Mouse (Mus musculus): Measurements from ENCODE around the gene Hps1. TPM values are rescaled to one million over a fixed set of nuclear protein-coding genes. Genes with fewer than 3 reads are reported as not detected.

Hps1 gene
- total RNA-seq, 2 experiments from 2014 or later, result 7.5 to 12.3 TPM

GRCm38 (mm10) chr19:42723302-42723701 is 56.5 kb downstream of the Hps1 start:
- no peak for DNase-seq (ENCODE audit: extremely low spot score in 1 of 2, low spot score in 1 of 2)

DNA sequence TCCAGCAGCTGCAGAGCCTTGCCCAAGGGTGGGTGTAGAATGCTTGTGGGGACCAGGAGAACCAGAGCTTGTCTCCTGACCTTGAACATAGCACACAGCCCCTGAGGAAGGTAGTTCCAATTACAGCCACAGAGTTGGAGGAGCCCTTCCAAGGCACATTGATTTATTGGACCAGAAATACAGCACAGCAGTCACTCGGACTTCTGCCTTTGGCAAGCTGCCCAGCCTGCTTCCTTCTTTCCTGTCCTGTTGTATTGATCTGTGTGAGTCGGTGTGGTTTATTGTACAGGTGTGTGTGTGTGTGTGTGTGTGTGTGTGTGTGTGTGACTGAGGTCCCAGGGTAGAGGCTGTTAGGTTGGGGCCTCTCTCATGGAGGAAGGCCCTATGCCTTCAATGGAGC is 57.3 kb downstream of the Hps1 start:
- DNase-seq (ENCODE audit: extremely low spot score in 1 of 2, low spot score in 1 of 2), result no peak

DNA sequence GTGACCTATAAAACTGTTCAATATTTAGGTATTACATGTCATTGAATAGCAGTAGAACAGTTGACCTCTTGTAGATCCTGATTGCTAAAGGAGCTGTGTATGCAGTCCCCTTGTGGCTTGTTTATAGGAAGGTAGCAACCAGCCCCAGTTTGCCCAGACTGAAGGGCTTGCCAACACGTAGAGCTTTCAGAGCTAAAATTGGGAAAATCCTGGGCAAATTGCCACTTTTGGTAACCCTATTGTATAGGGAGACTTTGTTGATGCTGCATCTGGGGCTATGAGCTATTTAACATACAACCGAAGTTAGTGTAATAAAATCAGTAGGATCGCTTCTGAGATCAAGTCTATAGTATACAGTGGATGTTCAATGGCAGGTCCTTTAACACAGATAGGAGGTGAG is 61.7 kb downstream of the Hps1 start:
- no peak for DNase-seq (ENCODE audit: extremely low spot score in 1 of 2, low spot score in 1 of 2)

- no peak for DNase-seq (ENCODE audit: extremely low spot score in 1 of 2, low spot score in 1 of 2)
Measured at GRCm38 (mm10) chr19:42717668-42718067, 62.1 kb downstream of the Hps1 start.

DNA sequence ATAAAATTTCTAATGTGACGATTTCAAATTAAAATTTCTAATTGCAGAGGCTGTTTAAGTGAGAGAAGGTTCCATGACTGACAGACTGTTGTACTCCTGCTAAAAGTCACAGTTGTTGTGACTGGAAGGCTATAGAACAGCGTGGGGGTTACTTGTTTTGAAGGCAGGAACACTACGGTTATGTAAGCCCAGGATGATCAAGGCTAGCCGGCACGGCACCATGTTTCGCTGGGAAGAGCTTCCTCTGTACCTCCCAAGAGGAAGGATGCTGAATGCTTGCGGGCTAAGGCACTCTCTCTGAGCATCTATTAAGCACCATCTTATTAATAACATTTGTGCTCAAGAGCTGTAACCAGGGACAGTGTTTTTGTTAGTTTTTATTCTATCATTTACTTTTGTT is 63.3 kb downstream of the Hps1 start:
- DNase-seq (ENCODE audit: extremely low spot score in 1 of 2, low spot score in 1 of 2), result peak in 1 of 2 experiments; percentile 31

DNA sequence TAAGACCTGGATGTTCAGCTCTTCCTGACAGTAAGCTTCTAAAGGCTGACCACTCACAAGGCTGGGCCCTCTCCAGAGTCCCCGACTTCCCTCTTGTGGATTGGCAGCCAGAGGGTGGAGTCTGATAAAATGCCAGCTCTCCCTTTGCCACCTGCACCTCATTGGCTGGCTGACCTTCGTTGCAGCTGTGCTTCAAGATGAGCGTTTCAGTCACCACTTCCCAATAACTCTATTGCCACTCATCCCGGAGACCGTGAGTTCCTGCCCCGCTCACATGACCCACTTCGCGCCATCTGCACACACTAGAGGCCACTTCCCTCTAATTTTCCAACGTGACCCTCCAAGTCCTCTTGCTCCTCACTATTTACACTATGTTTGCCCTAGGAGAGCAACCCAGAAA is 66.0 kb downstream of the Hps1 start:
- no peak for DNase-seq (ENCODE audit: extremely low spot score in 1 of 2, low spot score in 1 of 2)

Other genes with a start within 250 kb of the Hps1 start
- under 1 TPM; 0.25 to 0.35 TPM for gene Loxl4, start 167.2 kb downstream of the Hps1 start, total RNA-seq (2021)
- gene Pyroxd2, start 27.2 kb downstream of the Hps1 start, total RNA-seq (2021), result 1 to 10 TPM; 1.6 to 2.3 TPM

Measured in layer of hippocampus, postnatal 25 days (tissue).